Mouse (Mus musculus): ENCODE results near the gene Vmn1r155.
"Not testable (repeated sequence)": the region's sequence is repeated elsewhere in the genome, so short reads cannot be mapped to it uniquely, and the experiment has no call there.

Gene Vmn1r155

DNA sequence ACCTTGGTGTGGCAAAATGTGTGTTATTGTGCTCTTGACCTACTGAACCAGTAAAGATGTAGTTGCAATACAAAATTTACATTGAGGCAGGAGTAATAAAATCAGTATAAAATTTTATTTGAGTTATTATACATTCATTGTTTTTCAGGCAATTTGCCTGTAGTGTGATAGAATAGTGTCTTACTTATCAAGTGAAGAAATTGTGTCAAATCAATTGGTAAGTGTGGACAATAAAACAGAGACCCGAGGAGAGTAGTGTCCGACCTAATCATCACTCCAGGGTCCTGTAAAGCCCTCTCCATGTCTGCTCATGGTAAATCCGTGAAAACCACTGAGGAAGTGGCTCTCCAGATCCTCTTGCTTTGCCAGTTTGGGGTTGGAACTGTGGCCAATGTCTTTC lies at the start of gene Vmn1r155:
Gene Vmn1r155, plus strand, starts transcription at position 301 of the 400 bp plus-strand sequence.
- in situ Hi-C loops (cut with MboI, MseI) = not testable (repeated sequence)

DNA sequence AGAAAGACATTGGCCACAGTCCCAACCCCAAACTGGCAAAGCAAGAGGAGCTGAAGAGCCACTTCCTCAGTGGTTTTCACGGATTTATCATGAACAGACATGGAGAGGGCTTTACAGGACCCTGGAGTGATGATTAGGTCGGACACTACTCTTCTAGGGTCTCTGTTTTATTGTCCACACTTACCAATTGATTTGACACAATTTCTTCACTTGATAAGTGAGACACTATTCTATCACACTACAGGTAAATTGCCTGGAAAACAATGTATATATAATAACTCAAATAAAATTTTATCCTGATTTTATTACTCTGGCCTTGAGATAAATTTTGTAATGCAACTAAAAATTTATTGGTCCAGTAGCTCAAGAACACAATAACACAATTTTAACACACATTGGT lies 34.4 kb downstream of the Vmn1r155 start, which contains the start of gene Gm8693:
Gene Gm8693, minus strand, starts transcription at position 101 of the 400 bp plus-strand sequence.
- in situ Hi-C loops (cut with MboI, MseI) = not testable (repeated sequence)

All from T-helper 2 cell (primary cell).